Mouse (Mus musculus): Measurements from ENCODE around the gene Opcml.

The Opcml gene

DNA sequence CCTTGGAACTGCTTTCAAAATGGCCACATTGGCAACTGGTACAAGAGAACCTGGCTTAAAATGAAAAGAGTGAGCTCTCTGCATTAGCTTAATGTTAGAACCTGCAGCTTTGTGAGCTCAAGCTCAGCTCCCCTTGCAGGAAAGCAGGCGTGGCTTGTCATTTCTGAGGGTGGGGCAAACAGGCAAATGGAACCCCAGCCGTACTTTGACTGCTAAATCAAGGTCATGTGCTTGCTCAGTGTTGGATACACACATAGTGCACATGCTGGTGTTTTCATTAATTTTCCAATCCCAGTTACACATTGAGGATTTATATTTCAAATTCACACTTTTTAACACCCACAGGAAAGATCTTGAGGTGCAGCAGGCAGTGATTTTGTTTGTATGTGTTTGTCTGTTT, 781.1 kb downstream of the Opcml start:
- 71% methylated on average over 2 of the region's 2 CpGs for WGBS

- 49% methylated on average over 9 of the region's 9 CpGs for WGBS
Observed at GRCm38 (mm10) chr9:28572136-28572774, 781.7 kb downstream of the Opcml start.

- WGBS, result 72% methylated on average over 3 of the region's 3 CpGs
Observed at GRCm38 (mm10) chr9:28587253-28587652, 796.7 kb downstream of the Opcml start.

DNA sequence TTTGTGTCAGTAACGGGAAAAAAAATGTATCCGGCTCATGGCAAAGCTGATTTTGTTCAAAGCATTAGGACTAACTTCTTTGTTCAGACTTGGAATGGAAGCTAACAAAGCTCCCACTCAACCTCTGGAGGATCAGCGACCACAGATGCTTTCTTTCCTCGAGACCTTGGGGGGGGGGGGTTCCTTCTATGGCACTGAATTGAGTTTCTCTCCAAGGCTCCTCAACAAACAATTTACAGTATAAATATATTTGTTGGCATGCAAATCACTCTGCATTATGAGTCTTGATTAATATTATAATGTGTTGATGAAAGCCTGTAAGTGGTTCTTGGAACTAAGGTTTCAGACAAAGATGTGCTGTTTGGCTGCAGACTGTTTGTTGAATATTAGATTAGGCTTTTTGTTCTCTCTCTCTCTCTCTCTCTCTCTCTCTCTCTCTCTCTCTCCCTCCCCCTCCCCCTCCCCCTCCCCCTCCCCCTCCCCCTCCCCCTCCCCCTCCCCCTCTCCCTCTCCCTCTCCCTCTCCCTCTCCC, 797.3 kb downstream of the Opcml start:
- 43% methylated on average over 4 of the region's 4 CpGs for WGBS

- WGBS, result 71% methylated on average over 1 of the region's 1 CpGs
Observed at GRCm38 (mm10) chr9:28588488-28588887, 797.9 kb downstream of the Opcml start.

GRCm38 (mm10) chr9:28592208-28592607, 801.6 kb downstream of the Opcml start:
- WGBS, result 47% methylated on average over 3 of the region's 3 CpGs

DNA sequence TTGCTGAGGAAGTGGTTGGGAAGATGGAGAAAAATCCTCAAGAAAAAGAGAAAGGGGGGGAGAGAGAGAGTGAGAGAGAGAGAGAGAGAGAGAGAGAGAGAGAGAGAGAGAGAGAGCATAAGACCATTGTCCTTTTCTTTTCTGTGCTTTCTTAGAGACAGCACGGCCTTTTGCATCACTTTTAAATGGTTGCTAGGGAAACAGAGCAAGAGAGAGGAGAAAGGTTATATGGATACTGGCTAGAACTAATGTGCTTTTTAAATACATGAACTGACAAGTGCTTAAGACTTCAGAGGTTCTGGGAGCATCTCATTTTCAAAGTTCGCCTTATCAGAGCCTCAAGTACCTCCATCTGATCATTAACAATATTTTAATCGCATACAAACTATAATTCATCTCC, 804.5 kb downstream of the Opcml start:
- WGBS, result 79% methylated on average over 3 of the region's 3 CpGs

- 27% methylated on average over 1 of the region's 1 CpGs for WGBS
Observed at GRCm38 (mm10) chr9:28605561-28605960, 815.0 kb downstream of the Opcml start.

GRCm38 (mm10) chr9:28613683-28614620, 823.4 kb downstream of the Opcml start:
- WGBS, result 40% methylated on average over 6 of the region's 6 CpGs

DNA sequence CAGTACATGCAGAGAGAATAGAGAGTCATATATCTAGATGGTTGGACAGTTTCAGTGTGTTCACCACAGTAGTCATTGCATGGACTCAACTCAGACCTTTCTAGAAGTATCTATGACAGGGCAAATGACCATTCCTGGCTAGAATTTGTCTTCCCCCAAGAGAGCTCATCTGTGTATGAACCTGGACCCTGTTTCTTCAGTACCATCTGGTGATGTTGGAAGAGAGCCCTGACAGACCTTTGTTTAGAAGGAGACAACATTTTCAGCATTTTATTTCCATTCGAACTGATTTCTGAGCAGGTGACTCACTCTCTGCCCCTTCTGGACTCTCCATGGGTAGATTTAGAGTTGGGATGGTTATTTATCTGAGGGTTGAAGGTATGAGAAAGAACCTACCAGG, 827.1 kb downstream of the Opcml start:
- 39% methylated on average over 1 of the region's 1 CpGs for WGBS

- WGBS, result 69% methylated on average over 2 of the region's 2 CpGs
Observed at GRCm38 (mm10) chr9:28618186-28618892, 827.8 kb downstream of the Opcml start.

- WGBS, result 81% methylated on average over 1 of the region's 1 CpGs
Observed at GRCm38 (mm10) chr9:28621939-28622338, 831.4 kb downstream of the Opcml start.

GRCm38 (mm10) chr9:28624870-28625269, 834.3 kb downstream of the Opcml start:
- WGBS, result 36% methylated on average over 10 of the region's 10 CpGs

DNA sequence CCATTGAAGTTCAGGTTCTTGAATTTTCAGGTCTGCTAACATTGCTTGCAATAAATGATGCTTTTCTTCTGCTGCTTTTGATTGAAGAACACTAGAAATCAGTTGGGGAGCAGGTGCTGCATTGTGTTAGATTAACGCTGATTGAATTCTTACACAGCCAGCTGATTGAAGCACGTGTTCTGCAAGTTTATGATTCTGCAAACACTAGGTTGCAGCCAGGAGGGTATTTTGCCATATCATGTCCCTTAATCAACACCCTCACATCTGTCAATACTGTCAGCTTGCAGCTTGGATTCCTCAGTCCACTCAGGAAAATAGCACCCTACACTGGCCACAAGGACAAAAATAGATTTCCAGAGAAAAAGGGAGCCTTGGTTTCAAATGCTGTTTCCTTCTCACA, 853.5 kb downstream of the Opcml start:
- 34% methylated on average over 2 of the region's 2 CpGs for WGBS

DNA sequence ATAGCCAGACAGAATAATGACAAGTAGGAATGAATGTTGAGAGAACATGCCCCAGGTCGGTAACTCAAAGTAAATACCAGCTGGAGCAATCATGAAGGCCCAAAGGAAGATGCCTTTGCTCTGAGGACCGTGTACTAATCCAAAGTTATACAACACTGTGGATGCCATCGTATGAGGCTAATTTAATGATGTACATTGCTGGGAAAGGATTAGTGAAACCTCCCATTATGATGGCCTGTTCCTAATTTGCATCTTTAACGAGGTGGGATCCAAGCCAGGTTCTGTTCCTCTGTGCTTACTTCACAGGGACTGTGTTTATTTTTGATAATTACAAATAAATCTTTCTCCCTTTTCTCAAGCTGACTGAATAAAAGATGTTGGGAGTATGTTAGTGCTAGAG, 859.5 kb downstream of the Opcml start:
- 33% methylated on average over 4 of the region's 4 CpGs for WGBS

- 44% methylated on average over 2 of the region's 2 CpGs for WGBS
Observed at GRCm38 (mm10) chr9:28659996-28660395, 869.4 kb downstream of the Opcml start.

- 65% methylated on average over 3 of the region's 3 CpGs for WGBS
Observed at GRCm38 (mm10) chr9:28662882-28663281, 872.3 kb downstream of the Opcml start.

DNA sequence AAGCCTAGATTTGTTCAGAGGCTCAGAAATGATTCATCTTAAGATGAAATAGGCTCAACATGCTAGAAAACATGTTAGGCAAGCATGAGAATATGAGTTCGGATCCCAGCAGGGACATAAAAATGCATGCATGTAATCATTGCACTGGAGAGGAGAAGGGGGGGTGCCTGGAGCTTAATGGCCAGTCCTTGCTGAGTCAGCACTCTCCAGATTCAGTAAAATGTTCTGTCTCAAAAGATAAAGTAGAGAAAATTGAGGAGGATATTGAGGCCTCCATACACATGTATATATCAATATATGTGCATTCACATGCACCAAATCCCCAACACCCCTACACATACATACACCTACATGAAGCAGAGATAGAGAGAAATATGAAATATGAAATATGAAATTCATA, 889.7 kb downstream of the Opcml start:
- WGBS, result 74% methylated on average over 1 of the region's 1 CpGs

DNA sequence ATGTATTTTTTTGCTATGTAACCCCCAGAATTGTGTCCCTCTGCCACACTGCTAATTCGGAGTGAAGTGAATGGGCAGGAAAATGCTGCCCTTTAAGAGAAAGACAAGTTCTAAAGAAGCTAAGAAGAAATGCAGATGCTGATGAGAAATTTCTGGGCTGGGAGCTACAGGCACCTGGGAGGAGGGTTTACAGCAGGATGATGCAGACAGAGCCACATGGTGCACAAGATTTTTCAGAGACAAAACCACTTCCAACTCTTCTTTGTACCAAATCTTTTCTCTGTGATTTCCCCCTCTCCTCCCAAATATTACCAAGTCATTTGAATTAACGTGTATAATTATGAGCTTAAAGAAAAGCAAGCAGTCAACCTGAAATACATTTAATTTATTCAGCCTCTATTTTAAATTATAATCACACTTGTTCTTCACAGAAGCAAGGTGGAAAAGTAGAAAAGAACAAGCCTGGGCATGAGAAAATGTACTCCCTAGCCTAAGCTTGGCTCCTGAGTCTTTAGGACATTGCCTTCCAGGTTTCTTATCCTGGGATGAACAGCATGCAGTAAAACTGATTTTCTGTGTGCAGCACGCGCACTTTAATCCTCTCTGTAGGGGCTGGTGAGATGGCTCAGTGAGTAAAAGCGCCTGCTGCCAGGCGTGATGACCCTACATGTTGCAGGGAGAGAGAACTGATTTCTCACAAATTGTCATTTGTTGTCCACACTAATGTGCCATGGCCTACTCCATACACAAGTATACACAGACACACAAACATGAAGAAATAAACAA, 890.9 kb downstream of the Opcml start:
- 57% methylated on average over 6 of the region's 6 CpGs for WGBS

GRCm38 (mm10) chr9:28683951-28684470, 893.4 kb downstream of the Opcml start:
- 50% methylated on average over 5 of the region's 5 CpGs for WGBS

Measured in cerebral cortex, adult 2 months (tissue).